Mouse (Mus musculus) brain, embryonic 18.5 days (tissue): ENCODE results near the gene Slitrk3.
"Not testable (repeated sequence)": the region's sequence is repeated elsewhere in the genome, so short reads cannot be mapped to it uniquely, and the experiment has no call there.

ENCODE experiments used
- DNase-seq: peaks from one replicate; pipeline ENCODE4 v3.0.0-alpha.2; 2012; ENCODE audit warnings: low read depth, low spot score

The Slitrk3 gene

GRCm38 (mm10) chr3:73057197-73057811 is at the start of gene Slitrk3:
Slitrk3 (minus strand) TSS chr3:73057803.
- no peak for DNase-seq

- DNase-seq: not testable (repeated sequence)
Measured at GRCm38 (mm10) chr3:73094445-73094844, 36.8 kb upstream of the Slitrk3 start.

GRCm38 (mm10) chr3:73084620-73085019 is 27.0 kb upstream of the Slitrk3 start:
- DNase-seq: no peak

GRCm38 (mm10) chr3:73065823-73066755 is 8.5 kb upstream of the Slitrk3 start:
- DNase-seq: no peak

- no peak for DNase-seq
Measured at GRCm38 (mm10) chr3:73058190-73058589, 587 bp upstream of the Slitrk3 start.

- DNase-seq: no peak
Measured at GRCm38 (mm10) chr3:73056492-73057196, 959 bp downstream of the Slitrk3 start.

GRCm38 (mm10) chr3:73056044-73056438 is 1.6 kb downstream of the Slitrk3 start:
- no peak for DNase-seq

- DNase-seq: no peak
Measured at GRCm38 (mm10) chr3:73055399-73056043, 2.1 kb downstream of the Slitrk3 start.

GRCm38 (mm10) chr3:73053451-73053931 is 4.1 kb downstream of the Slitrk3 start:
- DNase-seq: no peak

GRCm38 (mm10) chr3:73046248-73046647 is 11.4 kb downstream of the Slitrk3 start:
- DNase-seq: no peak

- DNase-seq: no peak
Measured at GRCm38 (mm10) chr3:73042256-73042655, 15.3 kb downstream of the Slitrk3 start.

- no peak for DNase-seq
Measured at GRCm38 (mm10) chr3:73006045-73006444, 51.6 kb downstream of the Slitrk3 start.

- no peak for DNase-seq
Measured at GRCm38 (mm10) chr3:73002933-73003696, 54.5 kb downstream of the Slitrk3 start.

GRCm38 (mm10) chr3:72997517-72997916 is 60.1 kb downstream of the Slitrk3 start:
- DNase-seq: no peak
